In genomic region chr17:46858749-46859444, GRCm38 (mm10) we compare ENCODE assay signal across 7 mouse cellular contexts. TPM values are rescaled to one million over a fixed set of nuclear protein-coding genes. Genes with fewer than 3 reads are reported as not detected.
A peak's percentile ranks its signal among the peaks of the same experiment; 100 is the strongest.
DNase-seq lines count a peak whose midpoint lies in the region; ATAC-seq lines count a peak whose summit lies in the region.

No protein-coding gene starts in this region.

- ATAC-seq in lung, embryonic 15.5 days (ENCODE audit: borderline replicate concordance, extremely low read depth, low FRiP score, low TSS enrichment) = no peak
- ATAC-seq in embryonic facial prominence, embryonic 12.5 days (ENCODE audit: insufficient number of reproducible peaks, insufficient read depth, low FRiP score, low TSS enrichment) = no peak
- ATAC-seq in limb, embryonic 12.5 days (ENCODE audit: insufficient number of reproducible peaks, insufficient read depth, low FRiP score, low TSS enrichment, low read depth) = no peak

- H3K4me2 ChIP-seq in lung, embryonic 15.5 days = peak overlapping the region; percentile 62
- H3K4me2 ChIP-seq in embryonic facial prominence, embryonic 12.5 days (replicated peaks) = peak overlapping the region; percentile 63
- H3K4me2 ChIP-seq in limb, embryonic 12.5 days = peak overlapping the region; percentile 76

- H3K27ac ChIP-seq in lung, embryonic 15.5 days = peak overlapping the region; percentile 100
- H3K27ac ChIP-seq in embryonic facial prominence, embryonic 12.5 days = peak overlapping the region; percentile 100
- peak overlapping the region; percentile 100 for H3K27ac ChIP-seq in limb, embryonic 12.5 days

- WGBS in lung, embryonic 15.5 days = 15% methylated on average over 9 of the region's 9 CpGs
- WGBS in embryonic facial prominence, embryonic 12.5 days = 18% methylated on average over 9 of the region's 9 CpGs
- whole genome bisulfite sequencing in limb, embryonic 12.5 days = 17% methylated on average over 9 of the region's 9 CpGs

- H3K36me3 ChIP-seq in lung, embryonic 15.5 days = no peaks in the 10 kb centered on the region
- H3K36me3 ChIP-seq in embryonic facial prominence, embryonic 12.5 days = no peaks in the 10 kb centered on the region
- 0 out of 2 replicates have a peak, but pooled peaks cover 5% of the 10 kb centered on the region for H3K36me3 ChIP-seq in limb, embryonic 12.5 days
- no peaks in the 10 kb centered on the region for H3K36me3 ChIP-seq in splenic B cell, adult 2 months (ENCODE audit: control insufficient read depth, insufficient read depth, low read length, poor library complexity, severe bottlenecking)

- peak overlapping the region; percentile 93 for H3K4me3 ChIP-seq in lung, embryonic 15.5 days
- H3K4me3 ChIP-seq in embryonic facial prominence, embryonic 12.5 days = peak overlapping the region; percentile 94
- H3K4me3 ChIP-seq in limb, embryonic 12.5 days (replicated peaks) = peak overlapping the region; percentile 100

- H3K27me3 ChIP-seq in lung, embryonic 15.5 days = no peaks in the 10 kb centered on the region
- no peaks in the 10 kb centered on the region for H3K27me3 ChIP-seq in embryonic facial prominence, embryonic 12.5 days
- H3K27me3 ChIP-seq in limb, embryonic 12.5 days = no peaks in the 10 kb centered on the region
- H3K27me3 ChIP-seq in splenic B cell, adult 2 months (ENCODE audit: control insufficient read depth, insufficient read depth, low read length, poor library complexity, severe bottlenecking) = no peaks in the 10 kb centered on the region

- no peak for DNase-seq in lung, postnatal 36 days
- peak; percentile 35 for DNase-seq in splenic B cell, adult 2 months (ENCODE audit: low read depth, low spot score)
- DNase-seq in cerebellum, postnatal 25 days = no peak
- no peak for DNase-seq in cerebellum, postnatal 4 days (ENCODE audit: low spot score in 2 of 2)

- peaks cover 18% of the 10 kb centered on the region for H3K4me1 ChIP-seq in lung, embryonic 15.5 days
- H3K4me1 ChIP-seq in embryonic facial prominence, embryonic 12.5 days = peaks cover 14% of the 10 kb centered on the region
- H3K4me1 ChIP-seq in limb, embryonic 12.5 days (replicated peaks) = peaks cover 23% of the 10 kb centered on the region

- no peaks in the 10 kb centered on the region for H3K9me3 ChIP-seq in lung, embryonic 15.5 days
- no peaks in the 10 kb centered on the region for H3K9me3 ChIP-seq in embryonic facial prominence, embryonic 12.5 days
- no peaks in the 10 kb centered on the region; the same call in 1 of the 2 replicates for H3K9me3 ChIP-seq in limb, embryonic 12.5 days

- peak overlapping the region; percentile 100 for H3K9ac ChIP-seq in lung, embryonic 15.5 days
- peak overlapping the region; percentile 100 for H3K9ac ChIP-seq in embryonic facial prominence, embryonic 12.5 days
- peak overlapping the region; percentile 100; the same call in 1 of the 2 replicates for H3K9ac ChIP-seq in limb, embryonic 12.5 days (replicated peaks)

RNA-seq across cellular contexts. Expression of gene Bicral, which starts 0.6 kb away (rescaled TPM):
- 3.5 and 4.0 TPM in 2 replicates for polyA plus RNA-seq in lung, embryonic 15.5 days (2015; fragmentation: Nextera tagmentation; extraction: Ambion mirVana)
- polyA plus RNA-seq in embryonic facial prominence, embryonic 12.5 days (2016; fragmentation: Nextera tagmentation; extraction: Ambion mirVana) = 4.6 and 5.5 TPM in 2 replicates
- polyA plus RNA-seq in limb, embryonic 12.5 days (2016; fragmentation: Nextera tagmentation; extraction: Ambion mirVana) = 4.4 and 4.8 TPM in 2 replicates

RNA-seq across cellular contexts. Expression of gene Tbcc, which starts 31.6 kb away (rescaled TPM):
- polyA plus RNA-seq in lung, embryonic 15.5 days (2015; fragmentation: Nextera tagmentation; extraction: Ambion mirVana) = 53.1 and 58.1 TPM in 2 replicates
- 80.2 and 83.7 TPM in 2 replicates for polyA plus RNA-seq in embryonic facial prominence, embryonic 12.5 days (2016; fragmentation: Nextera tagmentation; extraction: Ambion mirVana)
- 71.7 and 78.7 TPM in 2 replicates for polyA plus RNA-seq in limb, embryonic 12.5 days (2016; fragmentation: Nextera tagmentation; extraction: Ambion mirVana)

RNA-seq across cellular contexts. Expression of gene Prph2, which starts 51.4 kb away (rescaled TPM):
- not detected in 2 replicates for polyA plus RNA-seq in lung, embryonic 15.5 days (2015; fragmentation: Nextera tagmentation; extraction: Ambion mirVana)
- polyA plus RNA-seq in embryonic facial prominence, embryonic 12.5 days (2016; fragmentation: Nextera tagmentation; extraction: Ambion mirVana) = 0.09 TPM in 1 of 2 replicates, not detected in the other
- not detected in 2 replicates for polyA plus RNA-seq in limb, embryonic 12.5 days (2016; fragmentation: Nextera tagmentation; extraction: Ambion mirVana)
